Mouse (Mus musculus): Measurements from ENCODE around the gene Csrp2.

- TF ChIP-seq CTCF (IDR thresholded peaks at IDR 0.05; ENCODE audit: borderline replicate concordance, insufficient read depth, low read depth, low read length) = no peak
- no peak for TF ChIP-seq POLR2A (IDR thresholded peaks at IDR 0.05; ENCODE audit: borderline replicate concordance, insufficient read depth, low read length)
These were observed 55.3 kb downstream of the Csrp2 start for GRCm38 (mm10) chr10:110974885-110975284.

All from cerebellum, adult 2 months (tissue).